Mouse (Mus musculus): ENCODE data around the gene Adamtsl1.
A peak's percentile ranks its signal among the peaks of the same experiment; 100 is the strongest.

The Adamtsl1 gene

DNA sequence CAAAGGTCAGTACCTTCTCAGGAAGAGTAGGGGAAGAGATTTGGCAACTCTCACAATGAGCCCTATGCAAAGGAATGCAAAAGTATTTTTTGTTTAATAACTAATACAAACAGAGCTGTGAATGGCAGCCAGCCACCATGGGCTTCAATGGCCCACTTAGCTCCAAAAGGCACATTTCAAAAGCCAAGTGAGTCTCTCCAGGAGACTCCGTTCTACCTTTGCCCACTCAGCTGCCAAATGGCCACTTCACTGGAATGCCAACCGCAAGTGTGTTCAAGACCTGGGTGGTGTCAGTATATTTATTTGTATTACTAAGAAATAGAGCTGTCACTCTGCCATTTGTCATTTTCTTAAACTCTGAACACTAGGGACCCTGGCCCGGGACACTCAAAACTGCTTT lies 800.5 kb downstream of the Adamtsl1 start:
- no peak for DNase-seq (ENCODE audit: low read depth)

DNA sequence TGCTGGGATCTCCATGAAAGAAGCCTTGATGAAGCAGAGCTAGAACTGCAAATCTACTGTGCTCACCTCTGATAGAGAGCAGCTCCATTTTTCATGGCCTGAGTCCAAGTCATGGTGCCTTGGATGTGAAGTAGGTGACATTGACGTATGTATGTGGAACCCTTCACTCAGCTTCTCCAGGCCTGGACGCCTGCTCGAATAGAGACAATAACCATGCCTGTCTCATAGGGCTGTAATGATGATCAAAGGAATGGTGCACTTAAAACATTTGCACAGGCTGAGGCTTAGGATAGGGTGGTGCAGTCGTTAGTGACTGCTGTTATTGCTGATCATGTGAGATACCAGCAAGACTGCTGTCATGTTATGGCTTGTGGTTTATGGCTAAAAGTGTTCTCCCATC lies 801.1 kb downstream of the Adamtsl1 start:
- DNase-seq (ENCODE audit: low read depth) = no peak

DNA sequence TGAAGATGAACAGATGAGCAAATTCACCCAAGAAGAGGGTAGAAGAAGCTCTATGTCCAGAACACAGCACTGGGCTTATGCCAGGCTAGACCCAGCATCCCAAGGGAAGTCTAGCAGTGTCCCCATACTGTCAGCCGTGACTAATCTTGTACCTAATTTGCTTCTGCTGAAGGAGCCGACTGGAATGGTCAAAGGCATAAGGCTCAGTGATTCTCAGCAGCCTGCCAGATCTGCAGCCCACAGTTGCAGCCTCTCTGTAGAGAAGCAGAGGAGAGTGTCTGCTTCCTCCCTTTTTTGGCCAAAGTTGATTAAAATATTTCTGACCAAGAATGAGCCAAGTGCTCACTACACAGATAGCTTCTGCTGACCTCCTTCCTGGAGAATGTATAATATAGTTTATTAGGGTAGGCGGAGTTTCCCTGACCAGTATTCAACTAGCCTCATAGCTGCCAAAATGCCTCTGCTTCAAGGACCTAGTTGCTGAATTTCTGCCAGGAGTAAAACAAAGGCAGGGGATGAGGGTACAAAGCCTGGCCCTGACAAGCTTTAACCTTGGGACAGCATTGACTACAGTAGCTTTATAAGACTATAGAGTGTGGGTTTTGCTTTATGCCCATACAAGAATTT lies 804.1 kb downstream of the Adamtsl1 start:
- no peak for DNase-seq (ENCODE audit: low read depth)

DNA sequence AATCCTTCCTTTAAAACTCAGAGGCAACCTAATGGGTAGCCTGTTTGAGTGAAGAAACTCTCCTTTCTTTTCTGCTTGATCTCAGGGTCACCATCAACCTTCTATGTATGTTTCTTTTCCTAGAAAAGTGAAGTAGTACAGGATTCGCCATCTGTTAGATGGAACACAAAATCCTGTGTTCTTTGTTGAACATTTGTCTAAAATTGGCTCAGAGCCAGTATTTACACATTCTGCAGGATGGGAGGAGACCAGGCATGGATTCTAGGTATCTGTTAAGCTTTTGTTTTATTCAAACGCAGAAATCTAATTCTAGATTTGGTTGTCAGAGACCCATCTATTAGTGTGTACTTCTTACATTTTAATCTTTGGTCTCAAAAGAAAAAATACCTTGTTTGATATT lies 811.4 kb downstream of the Adamtsl1 start:
- DNase-seq (ENCODE audit: low read depth) = no peak

DNA sequence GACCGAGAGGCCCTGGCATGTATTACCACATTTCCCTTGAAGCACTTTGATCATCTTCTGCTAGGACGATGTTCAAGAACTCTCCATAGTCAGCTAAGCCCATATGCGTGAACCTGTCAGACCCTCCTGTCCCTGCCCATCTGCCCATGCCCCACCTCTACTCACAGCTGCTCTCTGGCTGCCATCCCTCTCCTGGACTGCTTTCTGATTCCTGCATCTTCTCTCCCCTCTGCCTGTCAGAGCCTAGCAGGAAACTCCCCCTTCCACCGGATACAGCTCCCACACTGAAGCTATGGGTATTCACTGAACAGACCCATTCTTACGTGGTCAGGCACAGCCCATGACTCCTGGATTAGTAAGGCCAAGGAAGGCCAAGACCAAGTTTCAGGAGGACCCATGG lies 812.0 kb downstream of the Adamtsl1 start:
- no peak for DNase-seq (ENCODE audit: low read depth)

DNA sequence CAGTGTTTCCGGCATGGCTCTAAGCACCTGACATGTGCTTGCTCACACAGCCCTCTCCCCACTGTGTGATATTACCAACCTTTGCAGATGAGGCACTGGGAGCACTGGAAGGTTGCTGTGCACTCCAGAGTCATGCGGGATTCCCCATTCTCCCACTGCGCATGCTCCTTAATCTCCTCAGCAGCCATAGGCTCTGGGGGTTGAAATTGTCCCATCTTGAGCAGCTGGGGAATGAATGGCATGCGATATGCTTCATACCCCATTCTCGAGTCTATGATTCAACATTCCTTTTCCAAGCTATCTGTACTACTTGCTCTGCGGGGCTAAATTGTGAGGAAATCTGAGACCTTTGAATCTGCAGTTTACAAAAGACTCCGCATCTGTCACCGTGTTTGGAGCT lies 812.7 kb downstream of the Adamtsl1 start:
- no peak for DNase-seq (ENCODE audit: low read depth)

DNA sequence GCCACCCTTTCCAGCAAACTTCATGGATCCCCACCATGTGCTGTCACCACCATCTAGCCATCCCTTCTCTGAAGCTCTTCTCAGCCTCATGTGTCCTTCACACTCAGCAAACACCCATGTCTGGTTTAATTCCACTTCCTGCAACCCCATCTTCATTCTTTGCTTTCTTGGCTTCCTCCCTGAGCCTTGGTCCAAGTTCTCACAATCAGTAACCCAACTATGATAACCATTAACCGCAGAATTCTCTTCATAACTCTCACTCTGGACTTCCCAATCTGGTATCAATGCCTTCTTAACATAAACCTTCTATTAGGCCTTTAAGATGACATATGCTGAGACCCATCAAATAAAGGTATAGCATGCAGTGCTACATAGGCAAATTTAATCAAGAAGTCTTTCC lies 815.5 kb downstream of the Adamtsl1 start:
- no peak for DNase-seq (ENCODE audit: low read depth)

DNA sequence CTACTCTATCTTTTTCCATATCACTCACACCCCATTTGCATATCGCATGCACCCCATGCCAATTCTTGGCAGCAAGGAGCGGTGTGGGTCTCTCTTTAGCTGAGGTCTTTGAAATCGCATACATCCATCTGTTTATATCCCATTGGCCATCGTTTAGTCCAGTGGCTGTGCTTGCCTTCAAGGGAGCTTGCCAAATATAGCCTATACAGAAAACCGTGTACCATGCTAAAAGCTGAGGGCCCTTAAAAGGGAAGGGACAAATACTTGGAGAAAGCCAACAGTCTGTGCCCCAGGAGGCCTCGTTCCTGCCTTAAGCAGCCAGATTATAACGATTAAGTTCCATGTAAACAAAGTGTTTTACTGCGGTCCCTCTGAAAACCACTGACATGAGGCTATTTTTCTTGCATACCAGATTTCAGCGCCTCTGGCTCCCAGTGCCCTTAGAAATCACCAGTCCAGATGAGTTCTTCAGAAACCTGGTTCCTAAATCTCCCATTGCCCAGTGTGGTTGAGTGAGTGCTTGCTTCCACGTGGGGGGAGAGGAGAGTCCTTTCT lies 822.0 kb downstream of the Adamtsl1 start:
- no peak for DNase-seq (ENCODE audit: low read depth)

DNA sequence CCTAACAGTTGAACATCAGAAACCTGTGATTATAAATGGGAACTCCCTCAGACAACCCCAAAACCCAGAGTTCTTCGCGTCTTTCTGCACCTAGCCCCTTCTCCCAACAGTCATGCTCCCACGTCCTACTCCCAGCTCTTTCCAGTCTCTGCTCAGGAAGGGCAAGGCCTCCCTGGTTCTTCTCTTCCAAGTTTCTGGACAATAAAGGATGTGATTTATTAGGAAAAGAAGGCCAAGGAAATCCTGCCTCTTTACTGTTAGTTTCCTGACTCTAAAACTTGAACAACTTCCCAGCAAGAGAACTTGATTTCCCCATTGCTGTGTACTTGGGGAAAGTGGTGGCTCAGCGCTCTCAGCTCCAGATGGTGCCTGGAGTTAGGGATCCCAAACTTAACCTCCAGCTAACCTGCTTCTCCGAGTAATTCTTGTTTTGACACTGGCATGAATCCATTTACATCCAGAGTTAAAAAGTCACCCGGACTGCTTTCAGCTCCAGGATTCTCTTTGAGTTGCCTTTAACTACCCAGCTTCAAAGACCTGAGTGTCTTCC lies 823.3 kb downstream of the Adamtsl1 start:
- no peak for DNase-seq (ENCODE audit: low read depth)

DNA sequence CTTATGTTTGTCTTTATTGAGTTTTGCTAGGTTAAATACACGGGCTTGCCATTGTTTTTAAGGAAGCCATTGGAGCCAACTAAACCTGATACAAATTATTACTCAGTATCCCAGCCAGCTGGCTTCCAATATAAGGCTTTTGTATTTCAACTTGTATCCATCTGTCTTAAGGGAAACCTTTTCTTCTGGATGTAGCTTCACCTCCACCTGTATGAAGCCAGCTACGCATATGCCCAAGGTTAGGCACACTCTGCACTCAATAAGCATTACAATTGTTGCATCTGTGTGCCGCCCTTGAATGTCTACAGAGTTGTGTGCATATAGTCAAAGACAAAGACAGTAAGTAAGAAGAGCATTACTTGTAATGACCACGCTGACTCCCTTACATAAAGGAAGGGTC lies 835.4 kb downstream of the Adamtsl1 start:
- DNase-seq (ENCODE audit: low read depth) = no peak

DNA sequence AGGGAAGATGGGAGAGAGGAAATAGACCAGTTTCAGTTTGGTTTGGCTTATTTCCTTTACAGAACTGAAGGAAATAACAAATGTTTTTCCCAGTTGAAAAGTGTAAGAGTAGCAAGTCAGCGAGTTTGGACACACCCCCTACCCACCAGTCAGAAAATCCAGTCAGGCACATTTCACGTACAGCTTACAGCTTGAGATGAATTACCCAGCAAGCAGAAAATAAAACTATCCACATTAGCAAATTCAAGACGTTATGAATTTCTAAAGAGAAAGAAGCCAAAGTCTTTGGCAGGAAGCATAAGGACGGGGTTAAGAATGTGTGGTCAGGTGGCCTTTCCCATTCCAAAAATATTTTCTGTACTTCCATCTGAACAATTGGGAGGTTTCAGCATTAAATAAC lies 838.1 kb downstream of the Adamtsl1 start:
- no peak for DNase-seq (ENCODE audit: low read depth)

DNA sequence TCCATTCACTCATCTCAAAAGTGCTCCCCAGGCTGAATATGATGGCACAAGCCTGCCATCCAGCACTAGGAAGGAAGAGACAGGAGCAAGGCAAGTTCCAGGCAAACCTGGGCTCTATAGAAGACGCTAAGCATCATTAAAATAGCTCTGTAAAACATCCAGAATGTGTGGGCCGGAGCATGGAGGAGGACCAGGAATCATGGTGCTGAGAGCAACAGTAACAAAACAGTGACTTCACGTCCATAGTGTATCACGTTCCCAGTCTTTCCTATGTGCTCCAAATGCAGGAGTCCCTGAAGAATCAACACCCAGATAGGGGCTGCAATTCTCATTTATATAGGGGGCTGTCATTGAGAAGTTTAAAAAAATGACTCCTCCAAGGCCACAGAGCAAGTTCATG lies 839.6 kb downstream of the Adamtsl1 start:
- no peak for DNase-seq (ENCODE audit: low read depth)

DNA sequence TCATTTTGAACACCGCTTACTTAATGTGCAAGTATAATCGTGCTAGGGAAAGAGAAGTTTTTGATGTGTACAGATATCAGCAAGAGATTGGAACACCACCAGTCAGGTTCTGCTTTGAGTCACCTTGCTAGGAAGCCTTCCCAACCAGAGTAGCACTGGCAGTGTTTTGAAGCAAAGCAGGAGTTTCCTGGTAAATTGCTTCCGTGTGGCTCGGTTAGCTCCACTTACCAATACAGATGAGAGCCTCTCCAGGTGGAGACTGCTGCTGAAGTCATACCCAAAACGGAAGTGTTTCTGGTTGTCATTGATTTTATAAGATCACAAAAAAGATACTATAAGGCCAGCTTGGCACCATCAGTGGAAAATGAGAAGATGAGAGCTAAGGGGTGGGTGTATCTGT lies 845.4 kb downstream of the Adamtsl1 start:
- no peak for DNase-seq (ENCODE audit: low read depth)

DNA sequence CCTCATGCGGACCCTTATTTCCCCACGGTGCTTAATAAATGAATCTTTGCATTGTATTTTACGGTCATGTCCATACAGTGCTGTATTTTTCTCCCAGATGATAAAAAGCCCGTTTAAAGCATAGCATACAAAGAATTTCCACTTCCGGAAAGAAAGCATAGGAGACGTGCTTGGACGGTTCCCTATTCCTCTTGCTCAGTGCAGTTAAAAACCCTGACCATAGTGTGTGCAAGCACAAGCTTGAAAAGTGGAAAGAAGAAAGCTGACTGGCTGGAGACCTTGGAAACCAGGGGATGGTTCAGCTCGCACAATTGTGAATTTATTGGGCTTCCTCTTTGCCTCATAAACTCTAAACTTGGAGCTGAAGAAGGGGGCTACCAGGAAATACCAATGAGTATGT lies 855.1 kb downstream of the Adamtsl1 start:
- no peak for DNase-seq (ENCODE audit: low read depth)

DNA sequence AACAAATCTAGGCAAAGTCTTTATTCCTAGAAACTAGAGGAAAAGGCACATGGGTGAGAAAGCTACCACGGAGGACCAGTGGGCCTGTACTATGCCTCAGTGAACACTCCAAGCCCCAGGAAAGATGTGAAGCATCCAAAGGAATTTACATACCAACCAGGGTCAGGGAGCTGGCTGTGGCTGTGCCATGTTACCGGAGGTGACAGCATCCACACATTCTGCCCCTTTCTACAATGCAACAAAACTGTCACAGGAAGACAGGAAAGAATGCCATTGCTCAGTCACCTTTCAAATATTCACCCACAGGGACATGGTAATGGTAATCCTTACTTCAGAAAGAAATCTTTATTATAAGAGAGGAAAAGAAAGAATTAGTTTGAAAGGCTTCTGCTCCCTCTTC lies 859.2 kb downstream of the Adamtsl1 start:
- DNase-seq (ENCODE audit: low read depth) = no peak

DNA sequence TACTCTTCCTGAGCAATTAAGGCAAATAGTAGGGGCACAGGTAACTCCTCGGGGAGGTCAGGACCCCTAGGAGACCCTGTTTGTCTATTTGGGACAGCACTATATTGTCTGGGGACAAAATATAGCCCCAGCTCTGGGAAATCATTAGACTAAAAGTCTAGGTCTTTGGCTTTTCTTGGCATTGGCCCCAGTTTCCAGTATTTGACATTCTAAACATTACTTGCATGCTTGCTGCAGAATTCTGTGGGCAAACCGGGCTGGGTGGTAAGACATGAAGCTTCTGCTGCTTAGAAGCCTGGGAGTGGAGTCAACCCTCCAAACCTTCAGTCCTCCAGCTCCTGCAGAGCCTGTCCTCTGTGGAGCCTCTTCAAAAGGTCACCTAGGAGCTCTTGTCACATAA lies 869.2 kb downstream of the Adamtsl1 start:
- DNase-seq (ENCODE audit: low read depth) = peak; percentile 9

DNA sequence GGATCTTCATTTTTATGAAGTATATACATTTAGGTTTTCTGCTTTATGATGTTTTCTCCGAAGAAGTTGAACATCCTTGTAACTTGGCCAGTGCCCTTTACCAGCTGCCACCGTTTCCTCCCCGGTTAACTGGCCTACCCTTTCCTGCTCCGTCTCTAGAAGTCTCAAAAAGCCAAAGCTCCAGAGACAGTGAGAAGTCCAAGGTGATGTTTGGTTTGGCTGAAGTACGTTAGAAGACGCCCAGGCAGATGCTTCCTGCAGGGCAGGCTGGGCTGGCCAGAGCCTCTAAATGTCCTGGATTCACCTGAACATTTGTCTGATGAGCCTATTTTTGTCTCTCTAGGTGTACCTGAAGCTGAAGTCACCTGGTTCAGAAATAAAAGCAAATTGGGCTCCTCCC lies 871.1 kb downstream of the Adamtsl1 start:
- no peak for DNase-seq (ENCODE audit: low read depth)

DNA sequence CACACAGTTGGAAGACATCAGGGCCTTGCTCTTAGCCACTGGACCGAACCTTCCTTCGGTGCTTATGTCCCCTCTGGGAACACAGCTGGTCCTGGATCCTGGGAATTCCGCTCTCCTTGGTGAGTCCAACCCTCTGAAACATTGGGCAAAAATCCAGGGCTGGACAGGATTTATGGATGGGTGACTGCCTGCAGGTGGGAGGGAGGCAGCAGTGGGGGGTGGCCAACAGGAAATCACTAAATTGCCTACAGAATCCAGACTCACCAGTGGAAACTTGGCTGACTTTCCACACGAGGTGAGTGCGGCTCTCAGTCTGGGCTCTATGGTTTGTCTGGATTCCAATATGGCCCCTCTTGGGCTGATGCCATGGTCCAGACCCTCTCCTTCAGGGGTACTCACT lies 874.5 kb downstream of the Adamtsl1 start:
- DNase-seq (ENCODE audit: low read depth) = no peak

DNA sequence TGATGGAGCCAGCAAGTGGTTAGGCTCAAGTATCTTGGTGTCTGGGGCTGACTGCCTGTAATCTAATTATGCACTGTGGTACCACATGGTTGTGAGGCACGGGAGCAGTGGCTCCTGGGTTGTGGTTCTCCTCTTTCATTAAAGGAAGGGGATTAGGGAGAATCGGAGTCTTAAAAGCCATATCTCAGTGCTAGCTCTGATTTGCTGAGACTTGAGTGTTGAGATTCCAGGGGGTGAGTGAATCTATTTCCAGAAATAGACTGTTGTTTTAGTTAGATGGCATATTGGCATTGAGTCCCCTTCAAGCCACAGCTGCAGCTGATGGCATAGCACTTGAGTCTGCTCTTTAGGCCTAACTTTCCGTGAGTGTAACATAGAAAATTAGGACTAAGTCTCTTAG lies 877.2 kb downstream of the Adamtsl1 start:
- no peak for DNase-seq (ENCODE audit: low read depth)

DNA sequence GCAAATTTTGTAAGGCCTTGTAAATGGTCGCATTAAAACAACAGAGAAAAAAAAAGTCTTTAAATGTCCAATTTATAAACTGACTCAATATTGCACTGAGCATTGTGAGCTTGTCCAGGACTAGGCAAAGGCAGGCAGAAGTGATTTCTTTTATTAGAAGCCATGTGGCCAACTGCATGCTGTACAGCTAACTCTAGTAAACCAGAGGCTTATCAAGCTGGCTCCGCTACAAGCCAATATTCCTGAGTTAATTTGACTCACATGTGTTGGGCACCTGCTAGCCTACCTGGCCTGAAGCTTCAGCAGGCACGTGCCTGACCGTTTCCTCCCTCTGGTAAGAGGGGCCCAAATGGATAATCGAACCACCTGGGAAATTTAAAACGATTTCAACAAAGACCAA lies 881.7 kb downstream of the Adamtsl1 start:
- DNase-seq (ENCODE audit: low read depth) = no peak

DNA sequence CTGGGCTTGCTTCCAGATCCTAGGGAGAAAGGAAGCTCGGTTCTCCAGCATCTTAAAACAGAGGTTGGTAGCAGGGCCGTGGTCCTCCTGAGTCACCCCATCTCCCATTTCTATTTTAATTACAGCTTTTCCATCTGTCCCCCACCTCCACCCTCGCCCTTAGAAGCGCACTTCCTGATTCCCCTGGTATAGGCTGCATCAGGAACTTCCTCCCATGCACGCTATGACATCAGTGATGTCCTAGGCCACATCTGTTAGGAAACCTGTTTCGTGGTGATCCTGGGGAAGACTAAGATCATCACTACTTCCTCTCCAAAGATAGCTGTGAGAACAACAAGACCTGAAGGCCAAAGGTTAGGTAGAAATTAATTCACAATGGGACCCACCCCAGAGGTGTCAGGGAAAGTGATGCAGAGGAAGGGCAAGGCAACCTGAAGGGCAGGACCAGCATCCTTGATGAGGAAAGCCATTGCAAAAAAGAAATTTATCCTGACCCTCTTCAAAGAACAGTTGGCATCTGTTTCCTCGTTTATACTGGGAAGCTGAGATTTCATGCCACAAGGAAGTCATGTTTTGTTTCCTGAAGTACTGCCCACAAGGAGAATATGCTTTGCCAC lies 882.8 kb downstream of the Adamtsl1 start:
- DNase-seq (ENCODE audit: low read depth) = peak; percentile 6

DNA sequence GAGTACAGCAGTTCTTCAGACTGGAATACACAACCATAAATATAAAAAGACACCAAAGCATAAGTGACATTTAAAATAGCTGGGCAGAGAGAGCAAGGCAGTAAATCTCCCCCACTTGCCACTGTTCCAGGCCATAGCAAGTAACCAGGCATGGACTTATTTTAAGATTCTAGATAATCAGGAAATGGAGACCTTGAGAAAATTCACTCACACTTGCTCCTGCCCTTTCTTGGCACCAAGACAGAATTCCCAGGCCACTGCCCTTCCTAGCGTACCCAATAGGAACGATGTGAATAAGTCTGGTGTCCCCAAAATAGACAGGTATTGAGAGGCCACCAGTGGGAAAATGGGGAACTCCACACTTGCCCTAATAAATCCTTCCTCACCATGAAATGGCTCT lies 883.5 kb downstream of the Adamtsl1 start:
- DNase-seq (ENCODE audit: low read depth) = no peak

DNA sequence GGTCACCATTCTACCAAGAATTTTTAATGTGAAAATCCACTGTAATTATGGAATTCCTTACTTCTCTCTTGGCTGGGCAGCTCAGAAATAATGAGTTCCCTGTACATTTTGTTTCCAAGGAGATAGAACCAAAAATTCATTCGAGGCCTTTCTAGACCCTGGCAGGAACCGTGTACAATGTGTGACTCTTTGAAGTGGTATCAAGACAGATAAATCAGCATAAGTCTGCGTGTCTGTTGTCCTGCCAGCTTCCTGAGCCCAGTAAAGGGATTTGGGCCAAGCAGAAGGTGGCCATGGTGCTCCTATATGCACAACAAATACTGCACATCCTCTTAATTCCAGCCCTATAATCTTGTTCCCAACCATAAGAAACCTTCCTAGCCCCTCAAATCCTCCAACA lies 887.1 kb downstream of the Adamtsl1 start:
- no peak for DNase-seq (ENCODE audit: low read depth)

All from NIH3T3 (cell line).